Mouse (Mus musculus): ENCODE data around the gene Ap2s1.

- TF ChIP-seq CTCF (IDR thresholded peaks at IDR 0.05; ENCODE audit: borderline replicate concordance, insufficient read depth, low read length) (no peak), POLR2A (IDR thresholded peaks at IDR 0.05; ENCODE audit: low read depth, low read length) (no peak)
These were observed 571 bp upstream of the Ap2s1 start for GRCm38 (mm10) chr7:16737606-16738072.

Data from embryonic fibroblast, embryonic 13.5 days (primary cell).